Mouse (Mus musculus) colon, adult 2 months (tissue): ENCODE data around the gene Serpinb6d. TPM values are rescaled to one million over a fixed set of nuclear protein-coding genes. Genes with fewer than 3 reads are reported as not detected.

Experiments used
- polyA plus RNA-seq: library from polyadenylated mRNA; depleted of rRNA; stranded (reverse); fragments of >200 nt; gene quantifications from 2 replicates; pipeline ENCODE4 v1.2.3, GENCODE M21; 2012; rRNA removed

Serpinb6d gene
- not detected in 2 replicates for polyA plus RNA-seq

GRCm38 (mm10) chr13:33661105-33661504 lies at the start of gene Serpinb6d:
Serpinb6d (plus strand) TSS chr13:33661405.

Other genes with a start within 250 kb of the Serpinb6d start
- gene Serpinb9g, start 176.6 kb upstream of the Serpinb6d start, polyA plus RNA-seq = not detected in 2 replicates
- not detected in 2 replicates for gene Serpinb6e, start 182.0 kb downstream of the Serpinb6d start, polyA plus RNA-seq
- gene Serpinb6c, start 244.3 kb downstream of the Serpinb6d start, polyA plus RNA-seq = not detected in 2 replicates